Mouse (Mus musculus) bone marrow, adult 2 months (tissue): ENCODE results near the gene Galnt17.

ENCODE experiments used
- CTCF ChIP-seq: fragments of 200-500 bp; IDR thresholded peaks from 2 replicates; pipeline ENCODE4 v1.5.1; 2011; ENCODE audit warnings: low read length, control low read depth; ENCODE audit not compliant: control insufficient read depth, insufficient read depth
- POLR2A ChIP-seq: fragments of 200-500 bp; IDR thresholded peaks from 2 replicates; pipeline ENCODE4 v1.6.1; 2011; ENCODE audit warnings: low read depth, mild to moderate bottlenecking, control low read depth, low read length, borderline replicate concordance; ENCODE audit not compliant: control insufficient read depth

GRCm38 (mm10) chr5:131233828-131234227 lies 74.5 kb downstream of the Galnt17 start:
- TF ChIP-seq POLR2A (no peak), CTCF (no peak)
